Mouse (Mus musculus): ENCODE results near the gene 1600014C23Rik.

The 1600014C23Rik gene

DNA sequence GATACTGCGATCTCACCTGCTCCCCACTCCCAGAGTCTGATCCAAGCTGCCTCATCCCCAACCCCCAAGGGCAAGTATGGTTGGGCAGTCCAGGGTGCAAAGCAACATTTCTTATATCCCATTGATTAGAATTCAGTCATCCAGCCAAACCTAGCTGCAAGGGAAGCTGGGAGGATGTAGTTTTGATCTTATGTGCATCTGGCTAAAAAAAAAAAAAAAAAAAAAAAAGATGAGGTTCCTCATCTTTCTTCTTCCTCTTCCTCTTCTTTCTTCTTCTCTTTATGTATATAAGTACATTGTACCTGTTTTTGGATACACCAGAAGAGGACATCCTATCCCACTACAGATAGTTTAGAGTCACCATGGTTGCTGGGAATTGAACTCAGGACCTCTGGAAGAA, 17.7 kb upstream of the 1600014C23Rik start:
- no peak for DNase-seq

DNA sequence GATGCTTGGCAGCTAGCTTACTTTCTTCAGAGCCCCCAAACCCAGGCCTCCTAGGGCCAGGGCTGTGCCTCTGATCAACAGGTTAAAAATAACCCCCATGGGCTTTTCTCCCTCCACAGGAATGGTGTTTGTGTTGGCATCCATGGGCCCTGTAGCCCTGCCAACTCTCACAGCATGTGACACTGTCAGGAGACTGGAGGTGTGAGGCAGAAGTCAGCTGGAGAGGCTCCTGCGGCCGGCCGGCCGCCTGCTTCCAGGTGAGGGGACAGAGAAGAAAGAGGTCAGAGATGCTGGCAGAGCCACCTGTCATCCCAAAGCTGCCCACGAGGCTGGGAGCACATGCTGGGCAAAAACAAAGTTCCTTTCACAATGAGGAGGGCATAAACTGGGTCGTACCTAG, 15.5 kb upstream of the 1600014C23Rik start:
- peak; percentile 45 for DNase-seq

DNA sequence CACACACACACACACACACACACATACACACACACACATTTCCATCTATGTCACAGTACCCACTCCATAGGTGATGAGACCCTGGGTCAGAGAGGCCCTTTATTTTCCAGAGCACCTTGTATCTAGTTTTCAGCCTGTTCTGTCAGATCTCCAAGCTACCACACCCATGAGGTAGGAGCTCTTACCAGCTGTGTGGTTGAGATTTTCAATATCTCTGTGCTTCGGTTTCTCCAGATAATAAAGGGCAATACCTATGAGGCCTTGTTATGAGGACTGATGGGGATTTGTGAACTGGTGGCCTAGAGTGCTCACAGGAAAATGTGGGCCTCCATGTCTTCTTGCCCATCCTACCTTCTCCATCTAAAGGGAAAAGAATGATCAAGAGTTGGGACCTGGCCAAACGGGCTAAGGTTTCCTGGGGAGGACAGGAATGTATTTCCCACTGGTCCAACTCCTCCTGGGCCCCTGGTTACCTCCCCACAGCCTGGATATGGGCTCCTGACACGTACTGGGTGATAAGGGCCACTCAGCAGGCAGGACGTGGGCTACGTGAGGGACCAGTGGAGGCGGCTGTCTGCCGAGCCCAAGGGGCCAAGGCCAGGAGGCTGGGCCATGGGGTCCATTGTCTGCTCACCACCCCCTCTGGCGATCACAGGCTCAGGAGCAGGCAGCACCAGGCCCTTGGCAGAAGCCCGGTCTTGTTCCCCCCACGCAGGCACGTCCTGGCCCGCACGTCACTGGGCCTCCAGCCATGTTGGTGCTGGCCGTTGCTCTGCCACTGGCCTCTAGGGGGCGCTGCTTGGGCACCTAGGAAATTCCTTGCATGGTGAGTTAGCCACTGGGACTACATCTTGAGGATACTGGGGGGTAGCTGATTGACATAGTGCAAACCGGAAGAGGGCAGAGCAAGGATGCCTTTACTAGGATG, 14.5 kb upstream of the 1600014C23Rik start:
- peak; percentile 50 for DNase-seq

DNA sequence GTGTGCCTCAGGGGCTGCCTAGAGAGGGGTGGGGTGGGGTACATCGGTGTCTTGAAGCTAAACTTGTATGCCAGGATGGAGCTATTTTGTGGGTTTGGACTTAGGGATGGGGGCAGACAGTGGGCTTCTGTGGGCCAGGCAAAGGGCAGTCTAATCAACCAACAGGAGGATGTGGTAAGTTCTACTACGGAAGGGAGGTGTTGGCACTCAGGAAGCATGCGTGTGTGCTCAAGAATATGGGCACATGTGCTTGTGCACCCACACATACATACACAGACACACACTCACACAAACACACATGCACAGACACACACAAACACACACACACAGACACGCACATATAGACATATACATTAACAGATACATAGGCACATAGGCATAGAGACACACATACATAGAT, 13.6 kb upstream of the 1600014C23Rik start:
- no peak for DNase-seq

DNA sequence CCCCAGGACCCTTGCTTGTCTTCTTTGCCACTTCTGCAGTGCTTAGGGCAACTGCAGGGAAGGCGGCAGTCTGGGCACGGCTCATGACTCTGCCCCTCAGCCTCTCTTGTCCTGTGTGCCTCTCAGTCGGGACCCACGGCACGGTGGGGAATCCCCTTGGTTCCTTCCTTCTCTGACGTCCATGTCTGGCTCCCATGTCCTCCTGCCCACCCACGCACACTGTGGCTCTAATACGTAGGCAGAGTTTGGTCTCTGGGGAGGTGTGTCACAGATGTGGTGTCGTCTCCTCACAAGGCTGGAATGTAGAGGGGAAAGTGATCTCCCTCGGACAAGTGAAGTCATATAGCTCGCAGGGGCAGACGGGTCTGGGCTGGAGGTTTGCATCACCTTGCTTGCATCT, 13.1 kb upstream of the 1600014C23Rik start:
- DNase-seq: no peak

DNA sequence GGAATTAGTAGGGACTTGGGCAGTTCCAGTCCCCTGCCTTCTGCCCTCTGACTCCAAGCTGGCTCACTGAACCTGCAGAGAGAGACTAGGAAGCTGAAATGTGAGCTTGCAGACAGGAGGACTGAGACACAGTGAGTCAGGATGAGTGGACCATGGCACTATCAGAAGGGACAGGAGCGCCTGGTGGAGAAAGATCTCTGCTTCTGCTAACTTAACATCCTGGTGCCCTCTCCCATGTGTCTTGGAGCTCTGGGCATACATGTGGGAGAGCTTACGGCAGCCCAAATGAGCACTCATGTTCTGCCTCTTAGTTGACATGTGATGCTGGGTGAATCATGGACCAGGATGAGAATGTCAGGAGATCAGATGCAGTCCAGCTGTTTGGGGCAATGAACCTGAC, 12.0 kb upstream of the 1600014C23Rik start:
- DNase-seq: no peak

DNA sequence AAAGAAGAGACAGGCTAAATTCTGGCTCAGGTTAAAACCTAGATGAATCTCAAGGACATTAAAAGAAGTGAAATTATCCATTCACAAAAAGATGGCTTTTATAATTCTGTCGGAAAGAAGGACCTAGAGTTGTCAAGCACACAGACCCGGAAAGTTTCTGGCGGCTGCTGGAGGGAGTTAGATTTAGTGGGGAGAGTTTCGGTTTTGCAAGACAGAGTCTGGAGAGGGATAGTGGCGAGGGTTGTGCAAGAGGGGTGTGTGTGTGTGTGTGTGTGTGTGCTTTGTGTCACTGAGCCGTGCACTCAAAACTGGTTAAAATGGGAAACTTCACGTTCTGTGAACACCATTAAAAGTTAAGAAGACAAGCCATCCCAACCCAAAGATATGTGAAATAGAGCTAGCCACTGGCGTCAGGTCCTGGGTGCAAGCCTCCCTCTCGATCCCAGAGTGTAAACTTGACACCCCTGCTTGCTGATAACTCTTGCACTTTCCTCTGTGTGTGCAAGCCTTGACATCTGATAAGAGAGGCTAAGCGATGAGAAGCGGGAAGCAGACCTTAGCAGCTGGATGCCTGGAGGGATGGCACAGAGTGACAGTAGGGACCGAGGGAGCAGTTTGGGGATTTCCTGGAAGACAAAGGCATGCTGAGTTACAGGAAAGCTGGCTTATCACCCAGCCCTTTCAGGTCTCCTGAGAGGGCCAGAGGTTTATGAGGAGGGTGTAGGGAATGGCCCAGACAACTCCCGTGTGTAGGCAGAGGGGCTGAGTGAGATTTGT, 8.9 kb upstream of the 1600014C23Rik start:
- DNase-seq: peak; percentile 69

DNA sequence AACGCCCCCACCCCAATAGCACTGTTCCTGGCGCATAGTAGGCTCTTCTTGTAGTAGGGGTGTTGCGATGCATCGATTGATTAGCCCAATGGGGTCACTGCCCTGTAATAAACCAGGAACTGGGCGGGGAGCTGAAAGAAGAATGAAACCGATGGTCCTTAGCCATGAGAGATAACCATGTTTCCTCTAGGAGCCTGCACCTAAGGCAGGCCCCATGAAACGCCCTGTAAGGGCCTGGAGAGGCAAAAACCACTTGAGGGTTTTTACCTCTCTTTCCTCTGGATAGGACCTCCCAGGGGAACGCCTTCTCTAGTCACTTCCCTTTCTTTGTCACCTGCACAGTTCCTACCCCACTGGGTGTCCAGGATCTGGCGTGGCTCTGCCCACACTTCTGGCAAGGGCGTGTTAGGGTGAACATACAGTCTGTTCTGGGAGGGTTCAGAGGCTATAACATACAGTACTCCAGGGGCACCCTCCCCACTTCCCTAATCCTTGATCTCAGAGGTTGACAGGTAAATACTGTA, 3.5 kb upstream of the 1600014C23Rik start:
- peak; percentile 58 for DNase-seq

DNA sequence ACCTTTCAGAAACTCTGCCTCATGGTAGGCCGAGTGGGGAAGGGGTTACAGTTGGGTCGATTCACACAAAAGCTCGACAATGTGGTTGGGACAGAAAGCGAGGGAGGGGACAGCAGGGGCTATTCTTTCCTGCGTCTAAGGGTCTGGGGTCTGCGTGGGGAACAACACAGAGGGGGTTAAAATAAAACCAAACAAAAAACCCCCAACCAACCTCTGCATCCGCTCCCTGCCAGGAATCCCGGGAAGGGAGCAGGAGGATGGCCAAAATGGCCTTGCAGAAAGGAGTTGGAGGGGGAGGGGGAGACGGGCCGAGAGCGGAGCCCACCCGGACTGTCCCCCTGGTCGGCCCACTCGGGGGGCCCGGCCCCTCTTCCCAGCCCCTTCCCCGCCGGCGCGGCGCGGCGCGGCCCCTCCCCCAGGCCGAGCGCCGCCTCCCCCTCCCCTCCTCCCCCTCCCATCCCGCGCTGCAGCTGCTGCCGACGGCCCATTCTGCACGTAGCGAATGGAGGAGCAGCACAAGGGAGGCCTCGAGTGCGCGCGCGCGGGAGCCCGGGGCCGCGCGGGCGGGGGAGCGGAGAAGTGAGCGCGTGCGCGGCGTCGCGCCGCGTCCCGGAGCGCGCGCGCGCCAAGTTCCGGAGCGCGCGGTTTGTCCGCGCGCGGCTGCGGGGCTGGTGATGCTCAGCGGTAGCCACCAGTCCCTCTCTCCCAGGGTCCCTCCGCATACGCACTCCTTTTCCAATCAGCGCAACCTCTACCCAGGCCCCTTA, 2.9 kb upstream of the 1600014C23Rik start:
- DNase-seq: peak; percentile 85

DNA sequence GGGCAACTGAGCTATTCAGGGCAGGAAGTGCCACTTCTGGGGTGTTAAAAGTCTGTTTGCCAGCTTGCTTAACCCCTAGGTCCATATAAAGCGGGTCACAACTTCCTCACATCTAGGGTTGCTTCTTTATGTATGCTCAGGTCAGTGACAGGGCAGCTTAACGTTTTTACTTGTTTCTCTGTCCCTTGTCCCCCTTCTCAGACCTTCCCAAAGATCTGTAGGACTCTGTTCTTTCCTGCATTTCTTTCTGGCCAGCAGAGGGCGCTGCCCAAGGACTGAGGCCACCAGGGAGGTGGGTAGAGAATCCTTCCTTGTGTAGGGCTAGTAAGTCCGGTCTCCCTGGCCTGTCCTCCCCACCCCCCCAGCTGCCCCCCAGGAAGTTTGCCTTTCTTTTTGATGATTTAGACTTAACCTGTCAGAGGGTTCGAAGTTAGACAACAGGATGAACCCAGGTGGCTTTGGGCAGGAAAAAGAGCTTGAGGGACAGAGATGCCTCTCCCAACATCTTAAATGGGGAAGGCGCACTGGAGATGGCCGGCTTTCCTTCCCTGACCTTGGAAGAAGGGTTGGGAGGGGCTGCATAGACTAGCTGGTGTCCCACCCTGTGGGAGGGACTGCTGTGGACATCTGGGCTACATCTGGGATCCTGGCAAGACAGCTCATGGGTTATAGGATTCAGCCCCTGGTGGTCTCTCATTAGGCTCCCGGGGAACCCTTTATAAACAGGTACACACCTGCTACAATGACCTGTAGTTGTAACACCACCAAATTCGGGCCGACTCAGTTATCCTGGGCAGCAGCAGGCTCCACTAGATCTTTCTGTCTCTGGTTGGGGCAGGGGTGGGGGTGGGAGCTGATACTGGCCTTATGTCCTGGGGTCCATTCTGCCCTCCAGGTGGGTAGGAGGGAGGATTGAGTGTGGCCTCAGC, 2.0 kb upstream of the 1600014C23Rik start:
- peak; percentile 91 for DNase-seq

DNA sequence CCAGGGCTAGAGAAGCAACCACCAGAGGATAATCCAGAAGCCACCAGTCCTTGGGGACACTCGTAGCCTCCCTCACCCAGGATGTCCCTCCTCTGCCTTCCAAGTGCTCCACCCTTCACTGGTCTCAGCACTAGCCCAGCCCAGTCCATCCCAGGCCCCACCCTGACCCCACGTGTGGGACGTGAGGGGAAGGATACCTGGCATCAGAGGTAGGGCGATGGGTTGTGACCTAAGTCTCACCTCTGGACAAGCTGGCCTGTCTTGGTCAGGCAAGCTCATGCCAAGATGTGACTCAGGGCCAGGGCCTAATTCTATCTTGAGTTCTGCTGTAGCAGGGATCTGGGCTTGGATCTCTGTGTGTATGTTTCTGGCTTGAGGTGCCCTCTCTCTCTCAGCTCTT, 1.2 kb upstream of the 1600014C23Rik start:
- no peak for DNase-seq

DNA sequence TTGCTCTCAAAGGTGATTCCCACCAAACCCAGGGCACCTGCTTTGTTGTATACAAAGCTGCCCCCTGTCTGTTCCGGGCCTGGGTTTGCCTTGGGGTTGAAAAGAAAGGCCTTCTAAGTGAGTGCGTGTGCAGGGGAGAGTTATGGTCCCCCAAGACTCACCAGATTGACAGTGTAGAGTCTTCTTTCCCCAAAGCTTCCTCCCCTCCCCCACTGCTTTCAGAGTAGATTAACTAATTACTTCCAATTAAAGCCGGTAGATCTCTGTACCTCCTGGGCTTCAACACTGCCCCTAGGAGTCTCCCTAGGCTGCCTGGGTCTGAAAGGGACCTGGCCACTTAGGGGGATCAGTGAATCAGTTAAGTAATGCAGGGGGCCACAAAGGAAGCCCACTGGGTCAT, 689 bp upstream of the 1600014C23Rik start:
- no peak for DNase-seq

DNA sequence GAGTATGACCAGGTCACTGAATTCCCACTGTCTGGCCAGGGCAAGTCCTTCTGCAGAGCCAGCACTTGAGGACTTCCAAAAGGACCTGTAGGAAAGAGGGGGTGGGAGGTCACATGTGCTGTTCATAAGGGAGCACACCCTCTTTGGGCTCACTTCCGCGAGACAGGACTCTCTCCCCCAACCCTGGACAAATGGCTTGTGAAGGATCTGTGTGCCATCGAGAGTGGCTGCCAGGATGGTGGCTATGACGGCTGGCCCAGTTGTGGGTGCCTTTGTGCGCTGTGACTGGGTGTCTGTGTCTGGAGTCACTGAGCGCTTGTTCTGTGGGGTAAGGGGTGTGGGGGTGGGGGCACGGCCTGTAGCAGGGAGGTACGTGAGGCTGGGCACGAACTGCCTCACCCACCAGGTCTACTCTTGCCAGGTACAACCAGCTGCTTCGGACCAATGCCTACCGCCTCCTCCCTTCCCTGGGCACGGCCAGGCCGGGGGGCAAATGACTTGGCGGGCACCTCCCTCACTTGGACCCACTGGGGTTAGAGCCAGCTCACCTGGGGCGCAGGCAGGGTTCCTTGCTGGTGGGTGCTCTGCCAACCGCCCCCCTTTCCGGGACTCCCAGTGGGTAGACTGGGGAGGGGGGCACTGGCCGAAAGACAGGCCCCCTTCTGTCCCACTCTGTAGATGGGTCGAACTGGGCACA, 458 bp downstream of the 1600014C23Rik start:
- DNase-seq: no peak

DNA sequence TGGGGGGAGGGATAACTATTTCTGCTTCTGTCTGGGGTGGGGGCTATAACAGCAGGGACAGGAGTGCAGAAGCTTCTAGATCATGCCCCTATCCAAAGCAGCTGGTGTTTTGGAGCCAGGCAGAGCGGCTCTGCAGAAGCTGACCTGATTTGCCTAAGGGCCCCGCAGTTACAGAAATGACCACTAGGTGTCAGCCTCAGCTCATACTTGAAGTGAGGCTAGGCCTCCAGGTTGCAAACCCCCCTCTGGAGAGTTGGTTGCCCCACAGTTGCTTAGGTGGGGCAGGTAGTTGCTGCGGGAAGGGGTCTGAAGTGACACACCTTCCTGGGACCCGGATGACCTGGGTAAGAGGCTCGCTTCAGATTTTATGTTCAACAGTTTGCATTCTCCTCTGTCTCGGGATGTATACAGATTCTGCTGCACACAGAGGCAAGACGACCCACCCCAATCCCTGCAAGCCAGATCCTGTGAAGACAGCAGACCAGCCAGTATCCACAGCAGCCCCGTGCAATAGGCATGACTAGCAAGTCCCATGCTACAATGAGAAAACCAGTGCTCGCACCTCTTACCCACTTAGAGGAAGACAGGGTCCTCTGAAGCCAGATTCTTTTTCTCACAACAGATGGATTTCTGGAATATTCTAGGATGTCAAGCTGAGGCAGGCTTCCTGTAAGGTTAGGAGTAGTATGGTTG, 2.3 kb downstream of the 1600014C23Rik start:
- DNase-seq: peak; percentile 93

DNA sequence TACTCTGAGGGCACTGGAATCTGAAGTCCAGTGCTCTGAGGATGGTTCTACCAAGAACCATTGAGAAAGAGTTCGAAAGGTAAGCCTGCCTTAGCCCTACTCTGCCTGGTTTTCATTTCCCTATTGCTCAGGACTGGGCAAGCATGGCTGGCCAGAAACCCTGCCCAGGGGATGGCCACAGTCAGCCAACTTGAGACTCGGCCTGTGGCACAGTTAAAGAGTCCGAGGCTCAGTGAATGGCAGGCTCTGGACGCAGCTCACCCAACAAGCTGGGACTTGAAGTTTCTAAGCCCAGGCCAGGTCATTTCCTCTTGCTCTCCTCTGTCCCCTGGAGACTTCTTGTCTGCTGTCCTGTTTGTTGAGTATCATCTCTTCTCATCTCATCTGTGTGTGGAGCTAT, 2.9 kb downstream of the 1600014C23Rik start:
- DNase-seq: no peak

DNA sequence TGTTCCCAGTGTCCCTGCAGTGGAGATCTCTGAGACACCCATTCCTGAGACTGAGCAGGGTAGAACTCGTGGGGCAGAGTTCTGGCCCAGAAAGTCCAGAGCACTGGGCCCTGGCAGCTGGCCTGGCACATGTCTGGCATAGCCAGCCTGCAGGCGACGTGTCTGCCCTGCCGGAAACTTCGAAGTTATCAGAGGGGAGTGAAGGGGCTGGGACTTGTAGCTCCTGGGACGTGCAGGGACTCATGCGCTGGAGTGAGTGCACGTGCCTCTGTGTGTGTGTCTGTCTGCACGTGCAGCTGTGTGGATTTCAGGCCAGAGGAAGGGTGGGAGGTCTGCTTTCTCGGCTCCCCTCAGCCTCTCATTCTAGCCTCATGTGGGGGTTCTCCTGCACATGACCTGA, 4.3 kb downstream of the 1600014C23Rik start:
- no peak for DNase-seq

DNA sequence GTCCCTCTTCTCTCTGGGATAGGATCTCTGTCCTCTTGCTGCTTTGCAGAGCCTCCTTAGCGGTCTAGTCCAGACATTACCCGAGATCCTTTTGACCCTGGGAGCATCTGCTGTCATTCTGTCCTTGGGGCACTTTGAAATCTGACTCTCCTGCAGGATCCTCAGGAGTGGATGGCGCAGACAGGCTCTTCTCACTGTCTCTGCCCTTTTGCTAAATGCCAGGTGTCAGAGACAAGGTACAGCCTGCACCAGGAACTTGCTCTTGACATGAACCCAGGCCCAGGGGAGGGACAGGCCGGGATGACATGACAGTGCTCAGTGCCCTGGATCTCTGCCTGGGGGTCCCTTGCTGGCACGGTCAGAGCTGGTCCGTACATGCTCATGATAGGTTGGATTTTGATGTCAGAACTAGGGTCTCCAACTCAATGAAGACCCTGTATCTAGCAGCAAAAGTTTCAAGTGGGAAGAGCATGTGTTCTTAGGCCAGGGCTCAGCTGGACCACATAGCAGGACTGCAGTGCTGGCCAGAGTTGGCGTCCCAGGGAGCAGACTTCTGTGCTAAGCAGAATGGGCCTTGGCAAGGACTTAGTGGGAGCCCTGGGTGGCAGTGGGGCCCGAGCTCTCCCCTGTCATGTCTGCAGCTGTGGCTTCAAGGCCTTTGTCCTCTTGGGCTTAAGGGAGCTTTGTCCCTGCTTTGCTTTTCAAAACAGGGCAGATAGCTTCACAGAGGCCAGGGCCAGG, 5.5 kb downstream of the 1600014C23Rik start:
- DNase-seq: no peak

DNA sequence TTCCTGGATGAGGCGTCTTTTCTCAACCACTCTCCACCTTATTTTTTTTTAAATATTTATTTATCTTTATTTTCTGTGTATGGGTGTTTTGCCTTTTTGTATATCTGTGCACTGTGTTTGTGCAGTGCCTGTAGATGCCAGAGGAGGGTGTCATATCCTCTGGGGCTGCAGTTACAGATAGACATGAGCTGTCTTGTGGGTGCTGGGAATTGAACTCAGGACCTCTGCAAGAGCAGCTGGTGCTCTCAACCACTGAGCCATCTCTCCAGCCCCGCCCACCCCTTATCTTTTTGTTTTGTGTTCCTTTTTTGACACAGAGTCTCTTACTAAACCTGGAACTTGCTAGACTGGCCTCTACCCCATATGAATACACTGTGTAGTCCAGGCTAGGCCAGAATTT, 6.2 kb downstream of the 1600014C23Rik start:
- no peak for DNase-seq

DNA sequence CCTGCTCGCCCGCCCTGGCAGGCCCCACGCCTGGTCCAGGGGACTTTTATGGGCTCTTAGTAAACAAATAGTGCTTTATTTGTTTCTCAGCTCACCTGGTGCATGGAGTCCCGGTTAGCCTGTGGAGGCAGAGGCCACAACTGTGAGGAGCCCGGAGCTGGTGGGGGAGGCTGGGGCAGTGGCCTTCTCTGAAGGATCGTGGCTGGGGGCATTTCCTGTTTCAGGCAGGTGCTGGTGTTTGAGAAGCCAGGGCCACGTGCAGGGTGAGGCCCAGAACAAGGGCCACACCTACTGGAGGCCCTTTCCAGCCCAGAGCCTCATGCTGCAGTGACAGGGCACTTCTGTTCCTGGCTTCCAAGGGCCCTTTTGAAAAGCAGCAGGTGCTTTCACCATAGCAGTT, 7.4 kb downstream of the 1600014C23Rik start:
- peak; percentile 65 for DNase-seq

DNA sequence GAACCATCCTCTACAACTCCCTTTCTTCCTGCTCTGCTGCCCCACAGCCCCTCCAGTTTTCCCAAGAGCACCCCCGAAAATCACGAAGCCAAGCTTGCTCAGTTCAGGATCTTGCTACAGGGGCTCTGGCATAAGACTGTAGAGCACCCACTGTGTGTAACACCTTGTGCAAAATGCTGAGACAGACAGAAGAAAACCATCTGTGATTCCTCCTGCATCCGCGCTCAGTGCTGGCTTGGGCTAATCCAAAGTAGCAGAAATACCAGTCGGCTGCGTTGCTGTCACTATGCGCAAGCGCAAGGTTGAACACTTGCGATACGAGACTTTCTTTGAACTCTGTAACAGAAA, 9.1 kb downstream of the 1600014C23Rik start:
- no peak for DNase-seq

Data from lung, postnatal 36 days (tissue).